Mouse (Mus musculus) retina, embryonic 14.5 days (tissue): ENCODE results near the gene Taf1c.
A peak's percentile ranks its signal among the peaks of the same experiment; 100 is the strongest.

ENCODE experiments used
- DNase-seq: peaks from one replicate; pipeline ENCODE4 v3.0.0-alpha.2; 2015; ENCODE audit warnings: low spot score

Gene Taf1c

GRCm38 (mm10) chr8:119604996-119605395, at the start of gene Taf1c:
TSS of gene Taf1c (minus strand) at chr8:119605222.
- peak; percentile 99 for DNase-seq

- DNase-seq, result no peak
Observed at GRCm38 (mm10) chr8:119651324-119651723, 46.3 kb upstream of the Taf1c start.

DNA sequence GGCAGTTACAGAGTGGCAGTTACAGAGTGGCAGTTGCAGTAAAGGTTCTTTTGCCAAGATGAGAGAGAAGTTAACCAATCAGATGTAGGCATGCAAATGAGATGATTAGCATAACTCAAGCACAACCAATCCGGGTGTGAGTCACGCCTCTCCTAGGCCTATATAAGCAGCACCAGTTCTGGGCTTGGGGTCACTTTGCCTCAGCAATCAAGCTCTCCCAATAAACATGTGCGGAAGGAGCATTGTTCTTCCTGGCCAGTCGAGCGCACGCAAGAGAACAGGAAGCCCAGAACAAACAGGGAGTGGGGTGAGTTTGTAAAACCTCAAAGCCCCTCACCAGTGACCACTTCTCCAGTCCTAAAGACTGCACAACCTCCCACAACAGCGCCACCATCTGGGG, 41.8 kb upstream of the Taf1c start:
- no peak for DNase-seq

- DNase-seq, result no peak
Observed at GRCm38 (mm10) chr8:119646197-119646596, 41.2 kb upstream of the Taf1c start.

DNA sequence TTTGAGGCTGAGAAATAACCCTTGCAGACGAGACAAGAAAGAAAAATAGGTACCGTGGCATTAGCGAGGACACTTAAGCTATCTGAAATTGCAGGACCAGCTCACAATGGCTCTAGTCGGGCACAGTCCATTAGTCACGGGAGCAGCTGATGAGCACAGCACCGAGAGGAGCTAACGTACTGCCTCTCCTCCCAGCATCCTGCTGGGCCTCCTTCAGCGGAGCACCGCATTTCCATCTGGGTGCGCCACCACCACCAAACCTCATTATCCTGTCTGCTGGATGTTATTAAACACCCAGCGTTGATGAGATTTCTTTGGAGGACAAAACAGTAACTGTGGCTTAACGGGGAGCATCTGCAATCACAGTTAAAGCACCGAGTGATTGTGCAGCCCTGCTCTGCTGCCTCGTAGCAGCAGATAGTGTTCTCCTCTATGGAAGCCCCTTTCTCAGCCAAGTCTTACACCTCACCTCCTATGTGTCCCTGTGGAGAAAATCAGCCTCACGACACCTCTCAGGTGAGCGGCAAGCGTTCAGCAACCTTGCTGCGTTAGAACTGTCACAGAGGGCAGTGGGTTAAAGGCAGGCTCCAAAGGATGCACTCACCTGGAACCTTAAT, 40.1 kb upstream of the Taf1c start:
- no peak for DNase-seq

GRCm38 (mm10) chr8:119644429-119644960, 39.5 kb upstream of the Taf1c start:
- no peak for DNase-seq

DNA sequence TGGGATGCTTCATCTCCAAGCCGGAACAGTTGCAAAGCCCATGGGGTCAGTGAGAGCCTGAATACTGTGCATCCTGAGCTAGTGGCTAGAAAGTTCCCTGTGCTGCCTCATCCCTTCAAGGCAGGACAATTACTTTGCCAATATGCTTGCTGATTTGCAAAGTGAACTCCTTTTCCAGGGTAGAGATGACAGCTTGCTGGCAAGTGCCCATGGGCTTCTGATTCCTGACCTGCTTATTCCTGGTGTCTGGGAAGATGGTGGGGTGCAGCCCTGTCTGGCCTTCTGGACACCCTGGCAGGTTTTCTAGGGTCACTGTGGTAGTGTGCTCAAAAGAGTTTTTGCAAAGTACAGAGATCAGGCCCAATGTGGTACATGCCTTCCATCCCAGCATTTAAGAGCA, 37.9 kb upstream of the Taf1c start:
- no peak for DNase-seq

DNA sequence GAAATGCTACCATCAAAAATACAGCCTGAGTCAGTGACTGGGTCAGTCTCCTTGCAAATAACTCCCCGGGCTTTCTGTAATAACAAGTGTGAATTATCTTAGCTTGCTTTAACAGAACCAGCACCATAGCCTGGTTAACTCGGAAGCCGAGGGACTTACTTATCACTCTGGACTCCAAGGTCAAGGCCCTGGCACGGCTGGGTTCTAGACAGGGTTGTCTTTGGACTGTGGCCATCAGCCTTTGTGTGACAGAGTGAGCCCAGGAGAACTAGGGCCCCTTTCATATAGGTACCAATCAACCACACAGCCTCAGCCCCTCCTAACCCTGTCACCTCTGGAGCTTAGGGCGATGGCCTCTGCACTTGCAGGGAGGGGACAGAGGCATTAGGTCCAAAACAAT, 36.0 kb upstream of the Taf1c start:
- no peak for DNase-seq

GRCm38 (mm10) chr8:119639798-119640197, 34.8 kb upstream of the Taf1c start:
- no peak for DNase-seq

DNA sequence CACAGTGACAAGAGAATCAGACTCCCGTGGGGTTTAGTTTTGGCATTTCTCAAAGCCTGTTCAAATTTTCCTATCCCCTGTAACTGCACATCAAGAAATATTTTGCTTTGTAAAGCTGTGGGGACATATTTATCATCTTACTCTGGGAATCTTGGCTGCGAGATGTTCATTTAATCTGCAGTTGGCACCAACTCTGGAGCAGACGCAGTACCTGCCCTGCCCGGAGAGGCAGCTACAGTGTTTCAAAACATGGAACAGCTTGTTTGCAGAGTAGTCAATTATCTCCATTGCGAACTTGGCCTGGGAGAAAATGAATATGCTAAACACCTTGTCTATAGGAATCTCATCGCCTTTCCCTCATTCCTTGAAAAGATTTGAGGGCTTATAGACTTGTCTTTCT, 33.2 kb upstream of the Taf1c start:
- no peak for DNase-seq

DNA sequence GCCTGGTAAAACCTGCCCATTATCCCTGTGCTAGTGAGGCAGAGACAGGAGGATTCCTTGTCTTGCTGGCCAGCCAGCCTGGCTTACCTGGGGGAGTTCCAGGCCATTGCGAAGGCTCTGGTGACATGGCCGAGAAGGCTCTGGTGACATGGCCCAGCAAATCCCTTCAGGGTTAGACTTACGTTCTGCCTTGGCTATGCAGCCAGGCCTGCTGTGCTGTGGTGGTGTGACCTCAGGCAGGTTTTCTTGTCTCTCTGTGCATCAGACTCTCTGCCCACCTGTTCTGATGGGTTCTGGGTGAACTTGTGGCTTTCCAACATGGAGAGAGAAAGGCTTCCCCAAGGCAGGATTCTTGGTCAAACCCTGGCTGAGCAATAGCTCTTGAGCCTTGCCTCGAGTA, 32.4 kb upstream of the Taf1c start:
- no peak for DNase-seq

- no peak for DNase-seq
Observed at GRCm38 (mm10) chr8:119636766-119637165, 31.7 kb upstream of the Taf1c start.

GRCm38 (mm10) chr8:119635958-119636357, 30.9 kb upstream of the Taf1c start:
- no peak for DNase-seq

GRCm38 (mm10) chr8:119635378-119635777, 30.4 kb upstream of the Taf1c start, which contains the start of gene Kcng4:
TSS of gene Kcng4 (minus strand) at chr8:119635680.
- no peak for DNase-seq

DNA sequence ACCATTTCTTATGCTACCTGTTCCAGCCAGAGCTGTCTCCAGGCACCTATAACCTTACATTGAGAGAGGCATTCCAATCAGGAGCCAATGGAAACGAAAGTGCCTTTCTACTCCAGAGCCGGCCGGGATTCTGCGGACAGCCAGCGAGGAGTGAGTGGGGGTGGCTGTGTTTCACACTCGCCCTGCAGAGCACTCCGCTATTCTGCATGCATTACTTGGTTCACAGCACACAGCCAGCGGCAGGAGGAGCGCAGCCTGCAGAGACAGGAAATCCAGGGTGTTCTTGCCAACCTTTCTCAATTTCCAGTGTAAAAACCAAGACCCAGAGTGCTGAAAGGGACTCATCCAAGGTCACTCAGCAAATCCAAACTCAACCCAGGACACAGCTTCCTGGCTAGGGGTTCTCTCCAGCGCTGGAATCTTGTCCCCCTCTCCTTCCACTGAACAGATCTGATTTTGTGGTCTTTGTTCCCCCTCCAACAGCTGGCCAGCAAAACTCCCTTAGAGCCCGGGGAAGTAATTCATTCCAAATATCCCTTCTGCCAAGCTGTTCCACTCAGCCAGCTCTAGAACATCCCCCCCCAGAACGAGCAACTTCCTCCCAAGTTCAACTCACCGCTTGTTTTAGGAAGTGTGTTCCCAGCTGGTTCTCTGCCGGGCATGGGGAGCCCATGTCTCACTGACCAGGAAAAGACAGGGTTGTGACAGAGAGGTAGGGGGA, 29.8 kb upstream of the Taf1c start:
- peak; percentile 66 for DNase-seq

DNA sequence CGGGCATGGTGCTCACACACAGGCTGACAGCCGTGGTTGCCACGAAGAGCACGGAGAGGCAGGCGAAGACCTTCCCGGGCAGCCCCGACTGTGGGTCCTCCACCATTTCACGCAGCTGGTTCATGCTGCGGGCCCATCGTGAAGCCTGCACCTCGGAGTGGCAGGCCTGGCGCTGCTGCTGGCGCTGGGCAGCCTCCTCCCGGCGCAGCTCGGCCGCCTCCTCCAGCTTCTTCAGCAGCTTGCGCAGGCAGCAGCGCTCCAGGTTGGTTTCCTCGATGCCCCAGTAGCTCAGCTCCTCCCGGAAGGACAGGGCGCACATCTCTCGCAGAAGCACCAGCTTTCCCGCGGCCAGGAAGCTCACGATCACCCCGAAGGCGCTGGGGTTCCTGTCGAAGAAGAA, 27.9 kb upstream of the Taf1c start:
- no peak for DNase-seq

- DNase-seq, result no peak
Observed at GRCm38 (mm10) chr8:119632246-119632645, 27.2 kb upstream of the Taf1c start.

DNA sequence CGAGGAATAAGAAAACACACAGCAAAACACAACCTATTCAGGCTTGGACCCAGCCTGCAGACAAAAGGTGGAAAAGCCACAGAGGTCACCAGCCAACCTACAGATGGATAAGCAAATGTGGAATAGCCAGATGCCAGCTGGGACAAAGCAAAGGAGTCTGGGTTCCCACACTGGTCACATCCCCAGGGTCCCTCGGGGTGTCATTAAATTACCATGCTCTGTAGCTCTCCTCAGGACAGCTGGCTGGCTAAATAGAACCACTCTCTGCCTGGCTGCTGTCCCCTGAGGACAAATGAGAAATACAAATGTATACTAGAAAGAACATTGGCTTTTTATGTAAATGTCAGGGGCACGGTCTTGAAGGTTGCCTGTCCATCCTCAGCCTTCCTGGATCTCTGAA, 25.8 kb upstream of the Taf1c start:
- DNase-seq, result peak; percentile 70

GRCm38 (mm10) chr8:119627613-119628359, 22.8 kb upstream of the Taf1c start:
- DNase-seq, result no peak

GRCm38 (mm10) chr8:119627199-119627598, 22.2 kb upstream of the Taf1c start:
- DNase-seq, result no peak

GRCm38 (mm10) chr8:119625788-119626187, 20.8 kb upstream of the Taf1c start:
- DNase-seq, result no peak

DNA sequence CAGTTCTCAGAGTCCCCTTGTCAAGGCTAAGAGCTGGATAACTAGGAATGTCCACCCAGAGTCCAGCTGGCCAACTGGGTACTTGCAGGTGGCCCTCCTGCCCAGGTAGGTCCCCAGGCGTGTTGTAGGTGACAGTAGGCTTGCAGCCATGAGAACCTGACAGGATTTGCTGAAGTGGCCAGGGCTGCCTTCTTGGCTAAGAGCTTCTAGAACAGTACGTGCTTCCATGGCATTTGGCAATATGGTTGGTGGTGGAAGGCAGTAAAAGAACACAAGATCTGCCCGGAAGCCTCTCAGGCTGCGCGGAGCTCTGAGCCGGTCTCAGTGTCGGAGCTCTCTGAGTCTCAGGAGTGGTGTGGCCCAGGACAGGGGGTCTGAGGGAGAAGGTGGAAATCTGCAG, 19.9 kb upstream of the Taf1c start:
- no peak for DNase-seq

- DNase-seq, result no peak
Observed at GRCm38 (mm10) chr8:119623744-119624143, 18.7 kb upstream of the Taf1c start.
